Mouse (Mus musculus) adrenal gland, postnatal 36 days (tissue): ENCODE data around the gene Mblac2. TPM values are rescaled to one million over a fixed set of nuclear protein-coding genes. Genes with fewer than 3 reads are reported as not detected.

Experiments used
- DNase-seq, 2 experiments: peaks; one replicate each; pipeline ENCODE4 v3.0.0; 2021; ENCODE audit warnings: mixed read lengths in 1 of 2
- total RNA-seq, 2 experiments: library from RNA; stranded (reverse); gene quantifications; 2 replicates each; pipeline ENCODE4 v1.2.3; 2021

Gene Mblac2
- total RNA-seq, 2 experiments from 2014 or later: 7.9 to 17.2 TPM

- no peak for DNase-seq
Observed at GRCm38 (mm10) chr13:81736606-81737005, 25.5 kb downstream of the Mblac2 start.

- no peak for DNase-seq
Observed at GRCm38 (mm10) chr13:81740898-81741297, 29.8 kb downstream of the Mblac2 start.

DNA sequence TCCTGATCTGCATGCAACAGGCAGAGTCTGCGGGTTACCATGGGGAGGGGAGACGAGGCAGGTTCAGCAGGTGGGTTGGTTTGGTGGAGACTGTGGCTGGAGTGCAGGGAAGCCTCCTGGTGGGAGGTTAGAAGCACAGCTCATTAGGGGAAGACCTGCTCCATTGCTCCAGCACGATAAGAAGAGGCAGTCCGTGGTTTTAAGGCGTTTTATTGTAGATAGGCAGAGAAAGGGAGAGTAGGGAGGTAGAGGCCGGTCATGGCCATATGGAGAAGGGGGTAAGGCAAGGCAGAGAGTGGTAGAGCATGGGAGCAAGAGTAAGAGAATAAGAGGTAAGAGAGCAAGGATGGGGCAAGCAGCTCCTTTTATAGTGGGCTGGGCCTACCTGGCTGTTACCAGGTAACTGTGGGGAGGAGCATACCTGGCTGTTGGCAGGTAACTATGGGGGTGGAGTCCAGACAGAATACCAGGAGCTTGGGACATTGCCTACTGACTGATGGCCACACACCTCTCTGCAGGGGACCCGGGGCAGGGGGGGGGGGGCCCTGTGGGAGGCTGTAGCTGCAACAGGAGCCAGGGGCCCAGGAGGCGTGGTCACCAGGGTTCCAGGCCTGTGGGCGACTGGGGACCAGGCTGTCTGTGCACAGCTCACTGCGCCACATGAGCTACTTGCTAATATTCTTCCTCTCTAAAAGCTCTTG, 32.4 kb downstream of the Mblac2 start:
- DNase-seq: no peak

GRCm38 (mm10) chr13:81744092-81744396, 32.9 kb downstream of the Mblac2 start:
- no peak for DNase-seq

GRCm38 (mm10) chr13:81754878-81755277, 43.7 kb downstream of the Mblac2 start:
- DNase-seq: peak; percentile 17 to 24

- no peak for DNase-seq
Observed at GRCm38 (mm10) chr13:81755324-81755723, 44.2 kb downstream of the Mblac2 start.

GRCm38 (mm10) chr13:81757058-81757660, 46.0 kb downstream of the Mblac2 start:
- DNase-seq: peak; percentile 53 to 55

GRCm38 (mm10) chr13:81760379-81760778, 49.2 kb downstream of the Mblac2 start:
- peak; percentile 50 to 64 for DNase-seq

DNA sequence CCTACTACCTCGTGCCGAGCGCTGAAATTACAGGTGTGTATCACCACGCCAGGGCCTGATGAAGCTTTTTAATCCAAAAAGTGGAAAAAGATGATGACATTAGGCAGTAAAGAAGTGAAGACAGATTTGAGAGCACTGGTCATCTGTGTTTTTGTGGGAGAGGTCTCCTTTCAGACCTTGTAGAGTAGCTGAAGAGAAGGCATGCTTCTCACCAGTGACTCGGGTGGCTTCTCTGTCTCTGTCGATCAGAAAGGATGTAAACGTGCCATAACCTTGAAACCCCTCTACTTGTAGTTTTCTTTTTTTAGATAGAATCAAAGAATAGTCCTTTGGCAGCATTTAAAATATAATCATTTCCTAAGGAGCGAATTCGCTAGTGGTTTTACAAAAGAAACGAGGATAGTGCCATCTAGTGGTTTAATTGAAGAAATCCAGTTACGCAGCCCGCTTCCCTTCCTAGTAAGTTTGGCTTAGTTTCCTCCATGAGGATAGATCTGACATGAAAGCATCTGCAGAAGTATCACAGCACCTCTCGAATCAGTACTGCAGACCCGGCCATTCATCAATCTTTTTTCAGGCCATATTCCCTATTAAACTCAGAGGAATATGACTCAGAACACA, 50.5 kb downstream of the Mblac2 start:
- DNase-seq: peak in 1 of 2 experiments; percentile 17

GRCm38 (mm10) chr13:81764173-81764572, 53.0 kb downstream of the Mblac2 start:
- DNase-seq: no peak

DNA sequence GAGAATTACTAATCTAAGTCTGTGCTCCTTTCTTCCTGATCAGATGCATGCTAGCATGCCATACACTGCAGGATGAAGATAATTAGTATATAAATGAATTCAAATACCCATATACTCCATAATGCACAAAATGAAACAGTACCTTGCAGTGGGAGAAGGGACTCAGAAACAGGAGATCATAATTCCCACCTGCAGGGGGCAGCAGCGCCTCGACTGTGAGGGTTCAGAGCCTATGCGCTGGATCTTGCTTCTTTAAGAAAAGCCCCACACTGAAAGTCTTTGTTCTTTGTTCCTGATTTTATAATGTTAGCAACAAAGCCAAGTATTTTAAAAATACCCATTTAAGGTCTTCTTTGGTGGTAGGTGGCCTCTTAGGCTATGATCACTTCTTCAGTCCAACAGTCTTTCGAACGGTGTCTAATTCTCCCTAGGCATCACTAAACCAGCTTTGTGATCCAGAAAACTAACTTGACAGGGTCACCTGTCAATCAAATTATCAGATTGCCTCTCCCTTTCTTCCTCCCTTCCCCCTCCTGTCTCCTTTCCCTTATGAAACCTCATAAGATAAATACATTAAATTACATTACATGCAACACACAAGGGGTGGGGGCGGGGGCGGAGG, 56.0 kb downstream of the Mblac2 start:
- peak; percentile 78 to 85 for DNase-seq

DNA sequence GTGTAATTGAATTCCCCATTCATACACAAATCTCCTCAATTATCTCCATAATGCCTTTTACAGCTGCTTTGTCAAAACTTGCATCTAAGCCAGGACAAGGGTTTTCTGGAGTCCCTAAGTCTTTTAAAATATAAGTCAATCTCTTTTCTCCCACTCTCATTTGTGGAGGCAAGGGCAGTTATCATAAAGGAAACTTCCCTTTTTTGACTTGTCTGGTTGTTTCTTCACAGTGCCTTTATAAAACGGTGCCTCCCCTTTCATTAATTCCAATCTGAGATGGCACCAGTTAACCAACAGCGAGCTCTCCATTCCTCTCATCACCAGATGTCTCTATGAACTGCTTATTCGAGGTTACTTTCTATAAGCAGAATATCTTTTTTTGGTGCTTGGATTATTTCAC, 65.1 kb downstream of the Mblac2 start:
- DNase-seq: no peak

DNA sequence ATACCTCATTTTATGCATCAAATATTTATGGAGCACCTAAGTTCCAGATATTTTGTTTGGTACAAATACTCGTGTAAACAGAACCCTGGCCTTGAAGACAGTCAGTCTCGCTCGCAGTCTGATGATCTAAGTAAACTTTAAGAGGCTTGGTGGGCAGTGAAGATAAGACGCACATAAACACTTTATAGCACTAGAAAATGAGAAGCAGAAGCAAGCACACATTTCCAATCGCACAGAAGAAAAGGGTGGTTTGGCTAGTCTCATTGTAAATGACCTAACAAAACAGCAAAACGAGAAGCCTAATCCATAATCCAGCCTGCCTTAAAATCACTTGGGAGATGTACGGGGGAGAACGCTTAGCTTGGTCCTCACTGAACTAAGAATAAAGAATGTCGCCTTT, 71.3 kb downstream of the Mblac2 start:
- no peak for DNase-seq

DNA sequence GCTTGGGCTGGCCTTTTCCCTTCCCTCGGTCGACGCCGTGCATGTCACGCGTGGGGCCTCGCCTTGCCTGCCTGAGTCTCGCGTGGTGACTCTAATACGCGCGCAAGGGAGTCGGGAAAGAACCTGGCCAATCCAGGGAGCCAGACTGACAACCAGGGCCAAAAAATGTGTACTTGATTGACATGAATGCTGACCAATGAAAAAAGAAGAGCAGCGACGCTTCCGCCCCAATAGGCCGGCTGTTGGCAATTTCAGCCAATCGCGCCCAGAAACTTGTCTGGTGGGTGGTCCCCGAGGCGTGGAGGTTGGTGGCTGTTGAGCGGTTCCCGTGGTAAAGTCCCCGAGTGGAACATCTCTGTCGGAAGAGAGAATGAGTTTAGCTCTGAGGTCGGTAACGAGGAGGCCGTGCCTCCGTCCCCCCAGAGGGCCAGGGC, 71.8 kb downstream of the Mblac2 start, which contains the start of gene Cetn3:
Gene Cetn3, plus strand, starts transcription at position 107 of the 434 bp plus-strand sequence.
- DNase-seq: peak; percentile 89 to 92

DNA sequence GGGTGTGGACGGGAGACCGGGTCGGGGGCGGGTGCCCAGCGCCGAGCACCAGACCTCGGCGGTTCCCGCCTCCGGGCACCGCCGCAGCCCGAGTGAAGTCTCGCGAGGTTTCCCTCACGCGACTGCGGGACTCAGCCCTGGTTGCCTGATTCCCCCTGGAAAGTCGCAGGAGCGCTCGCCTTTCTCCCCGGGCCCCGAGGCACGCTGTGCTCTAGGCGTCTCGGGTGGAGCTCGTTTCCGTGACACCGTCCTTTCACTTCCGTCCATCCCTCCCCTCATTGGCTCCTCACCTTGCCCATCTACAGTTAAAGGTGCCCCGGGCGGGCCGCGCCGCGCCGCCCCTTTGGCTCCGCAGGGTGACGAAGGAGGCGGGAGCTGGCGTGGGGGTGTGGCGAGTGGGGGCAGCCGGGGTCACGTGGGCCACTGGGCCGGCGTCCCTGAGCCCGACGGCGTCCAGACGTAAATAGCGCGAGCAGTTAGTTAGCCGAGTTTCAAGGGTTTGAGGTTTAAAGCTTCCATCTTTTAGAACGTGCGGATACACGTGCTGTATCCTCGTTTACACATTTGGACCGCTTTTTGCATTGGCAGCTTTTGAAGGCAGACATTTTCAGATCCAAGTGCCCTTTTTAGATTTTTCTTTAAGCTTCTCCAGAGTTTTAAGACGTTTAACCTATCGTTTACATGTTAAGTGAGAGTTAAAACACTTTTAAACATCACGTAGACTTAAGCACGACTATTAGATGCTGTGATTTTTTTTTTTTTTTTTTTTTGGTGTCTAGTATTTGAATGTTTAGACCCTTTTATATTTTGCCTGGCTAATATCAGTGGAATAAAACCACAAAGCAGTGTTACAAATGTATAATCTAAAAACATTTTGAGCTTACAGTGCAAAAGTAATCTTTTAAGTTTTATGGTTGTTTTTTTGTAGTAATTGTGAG, 72.5 kb downstream of the Mblac2 start:
- DNase-seq: peak; percentile 99

DNA sequence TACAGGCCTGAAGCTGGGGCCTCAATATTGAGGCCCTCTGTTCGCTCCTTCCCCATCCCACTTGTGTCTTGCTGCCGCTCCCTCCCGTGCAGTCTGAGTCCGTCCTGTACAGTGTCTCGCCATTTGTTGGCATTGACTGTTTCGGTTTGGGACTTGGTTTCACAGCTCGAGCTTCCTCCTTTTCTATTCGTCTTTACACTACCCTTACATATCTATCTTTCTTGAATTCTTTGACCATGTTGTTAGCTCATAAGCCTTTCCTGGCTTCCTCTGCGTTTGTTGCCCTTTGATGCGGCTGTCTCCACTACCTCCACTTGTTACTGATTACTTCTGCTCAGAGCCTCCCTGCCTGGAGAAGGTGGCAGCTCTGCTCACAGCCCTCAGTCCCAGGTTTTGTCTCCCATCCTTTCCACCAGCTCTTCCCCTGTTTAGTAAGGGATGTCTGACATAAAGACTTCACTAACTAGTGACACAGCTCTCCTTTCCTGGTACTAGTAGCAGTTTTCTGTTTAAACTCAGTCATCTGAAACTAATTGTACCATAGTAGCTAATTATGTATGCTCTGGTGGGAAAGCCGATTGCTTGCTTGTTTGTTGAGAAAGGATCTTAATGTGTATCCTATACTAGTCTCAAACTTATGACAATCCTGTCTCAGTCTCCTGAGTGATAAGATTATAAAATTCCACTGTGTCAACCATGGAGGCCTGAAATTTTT, 74.8 kb downstream of the Mblac2 start:
- DNase-seq: no peak

GRCm38 (mm10) chr13:81790160-81790559, 79.0 kb downstream of the Mblac2 start:
- DNase-seq: no peak

DNA sequence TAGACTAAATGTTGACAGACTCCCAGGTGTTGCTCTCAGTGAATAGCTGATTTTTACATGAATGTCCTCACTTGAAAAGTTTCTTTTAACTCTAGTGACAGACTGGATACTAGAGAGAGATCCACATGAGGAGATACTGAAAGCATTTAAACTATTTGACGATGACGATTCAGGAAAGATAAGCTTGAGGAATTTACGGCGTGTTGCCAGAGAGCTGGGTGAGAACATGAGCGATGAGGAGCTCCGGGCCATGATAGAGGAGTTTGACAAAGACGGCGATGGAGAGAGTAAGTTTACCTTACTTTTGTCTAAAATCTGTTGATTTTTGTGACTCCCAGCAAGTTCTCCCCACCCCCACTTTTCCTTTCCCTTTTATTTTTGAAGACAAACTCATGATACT, 80.7 kb downstream of the Mblac2 start:
- peak; percentile 30 to 55 for DNase-seq

- DNase-seq: no peak
Observed at GRCm38 (mm10) chr13:81793850-81794249, 82.7 kb downstream of the Mblac2 start.

DNA sequence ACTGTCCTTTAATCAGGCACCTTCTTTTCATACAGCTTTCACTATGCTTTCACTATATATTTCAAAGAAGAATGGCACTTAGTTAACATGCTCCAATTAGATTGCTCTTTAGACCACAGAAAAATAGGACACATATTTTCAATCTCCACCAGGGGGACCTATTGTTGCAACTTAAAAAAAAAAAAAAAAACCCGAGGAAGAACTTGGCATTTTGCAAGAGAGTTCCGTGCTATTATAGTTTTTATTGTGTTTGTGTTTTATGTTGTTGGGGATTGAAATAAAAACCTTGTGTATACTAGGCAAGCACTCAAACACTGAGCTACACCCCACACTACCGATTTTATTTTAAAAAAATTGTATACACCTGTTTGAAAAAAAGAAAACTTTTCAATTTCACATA, 90.0 kb downstream of the Mblac2 start:
- no peak for DNase-seq
